Mouse (Mus musculus) liver, adult 2 months (tissue): Measurements from ENCODE around the gene Xylt2.

Experiments used
- CTCF ChIP-seq: fragments of 200-500 bp; IDR thresholded peaks from 2 replicates; pipeline ENCODE4 v1.5.1; 2011; ENCODE audit warnings: low read depth, low read length, control low read depth
- POLR2A ChIP-seq: fragments of 200-500 bp; IDR thresholded peaks from 2 replicates; pipeline ENCODE4 v1.6.1; 2011; ENCODE audit warnings: low read length, control low read depth; ENCODE audit not compliant: insufficient read depth; ENCODE audit errors: extremely low read depth

- no peak for TF ChIP-seq POLR2A
- TF ChIP-seq CTCF = no peak
Measured at GRCm38 (mm10) chr11:94701401-94702215, 24.3 kb upstream of the Xylt2 start.
